Mouse (Mus musculus) lung, postnatal 14 days (tissue): ENCODE results near the gene Gm9887.
A peak's percentile ranks its signal among the peaks of the same experiment; 100 is the strongest.

Experiments used
- DNase-seq: peaks from one replicate; pipeline ENCODE4 v3.0.0; 2021

Gm9887 gene

DNA sequence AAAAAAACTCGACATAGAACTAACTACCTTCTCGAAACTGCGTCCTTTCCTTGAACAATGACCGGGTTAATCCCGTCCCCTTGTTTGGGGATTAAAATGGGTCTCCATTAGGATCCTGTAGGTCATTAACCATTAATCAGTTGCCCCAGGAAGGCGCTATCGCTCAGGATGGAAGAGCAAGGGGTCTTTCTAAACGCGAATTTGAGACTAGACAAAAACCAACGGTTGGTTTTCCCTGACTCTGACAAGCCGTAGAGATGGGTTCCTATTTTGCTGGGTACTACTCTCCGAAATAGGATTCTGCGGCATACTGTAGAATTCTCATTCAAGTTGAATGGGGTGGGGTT lies 15.0 kb downstream of the Gm9887 start:
- DNase-seq: peak; percentile 29

DNA sequence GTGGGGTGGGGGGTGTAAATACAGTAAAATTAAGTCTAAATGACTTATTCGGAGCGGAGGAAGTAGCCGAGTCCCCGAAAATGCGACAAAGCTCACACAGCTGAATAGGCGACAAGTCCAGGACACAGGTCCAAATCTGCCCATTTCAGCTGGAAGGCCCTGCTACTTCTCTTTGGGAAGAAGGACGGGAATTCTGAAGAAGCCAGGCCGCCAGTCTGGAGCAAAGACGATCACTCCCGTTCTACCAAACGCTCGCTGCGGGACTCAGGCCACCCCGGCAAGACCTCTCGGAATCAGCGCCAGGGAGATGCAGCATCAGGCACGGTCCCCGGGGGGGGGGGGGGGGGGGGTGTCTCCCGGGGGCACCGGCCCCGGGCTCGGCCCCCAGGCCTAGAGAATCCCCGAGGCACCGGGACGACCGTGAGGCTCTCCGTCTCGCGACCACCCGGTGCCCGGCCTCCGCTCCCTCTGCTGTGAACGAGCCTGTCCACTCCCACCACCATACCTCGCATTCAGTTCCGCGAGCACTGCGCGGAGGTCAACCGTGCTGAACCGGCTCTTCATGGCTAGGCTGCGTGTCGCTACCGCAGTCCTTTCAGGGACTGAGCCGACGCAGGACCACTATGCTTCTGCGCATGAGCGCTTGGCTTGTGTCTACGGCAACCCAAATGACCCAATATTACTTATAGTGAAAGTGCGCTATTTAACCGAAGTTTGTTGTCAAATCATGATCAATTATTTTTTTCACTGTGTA lies 15.5 kb downstream of the Gm9887 start, which contains the start of gene Nemf:
Gene Nemf (minus strand): TSS at position 620 of the 754 bp plus-strand sequence.
- peak; percentile 88 for DNase-seq

DNA sequence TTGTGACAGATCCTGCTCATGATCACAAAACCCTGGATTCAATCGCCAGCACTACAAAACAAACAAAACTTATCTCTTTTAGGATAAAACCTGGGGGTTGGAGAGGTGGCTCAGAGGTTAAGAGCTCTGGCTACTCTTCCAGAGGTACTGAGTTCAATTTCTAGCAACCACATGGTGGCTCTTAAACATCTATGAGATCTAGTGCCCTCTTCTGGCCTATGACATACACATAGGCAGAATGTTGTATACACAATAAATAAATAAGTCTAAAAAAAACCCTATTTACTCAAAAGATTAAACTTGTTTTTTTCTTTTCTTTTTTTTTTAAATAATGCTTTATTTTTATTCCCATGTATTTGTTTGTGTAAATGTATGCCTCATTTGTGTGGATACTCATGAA lies 20.6 kb downstream of the Gm9887 start:
- no peak for DNase-seq

GRCm38 (mm10) chr12:69349928-69350327 lies 22.3 kb downstream of the Gm9887 start:
- no peak for DNase-seq

DNA sequence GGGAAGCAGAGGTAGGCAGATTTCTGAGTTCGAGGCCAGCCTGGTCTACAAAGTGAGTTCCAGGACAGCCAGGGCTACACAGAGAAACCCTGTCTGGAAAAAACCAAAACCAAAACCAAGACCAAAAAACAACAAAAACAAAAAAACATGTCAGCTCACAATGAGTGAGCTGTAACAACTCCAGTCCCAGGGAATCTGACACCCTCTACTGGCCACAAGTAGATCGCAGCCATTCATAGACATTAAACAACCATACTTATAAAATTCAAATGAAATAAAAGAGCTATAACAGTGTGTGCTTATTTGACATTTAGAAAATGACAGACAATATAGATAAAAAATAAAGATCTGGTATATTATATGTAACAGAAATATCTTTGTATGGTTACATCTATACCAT lies 38.7 kb downstream of the Gm9887 start:
- peak; percentile 47 for DNase-seq

GRCm38 (mm10) chr12:69332147-69332546 lies 40.1 kb downstream of the Gm9887 start:
- no peak for DNase-seq

DNA sequence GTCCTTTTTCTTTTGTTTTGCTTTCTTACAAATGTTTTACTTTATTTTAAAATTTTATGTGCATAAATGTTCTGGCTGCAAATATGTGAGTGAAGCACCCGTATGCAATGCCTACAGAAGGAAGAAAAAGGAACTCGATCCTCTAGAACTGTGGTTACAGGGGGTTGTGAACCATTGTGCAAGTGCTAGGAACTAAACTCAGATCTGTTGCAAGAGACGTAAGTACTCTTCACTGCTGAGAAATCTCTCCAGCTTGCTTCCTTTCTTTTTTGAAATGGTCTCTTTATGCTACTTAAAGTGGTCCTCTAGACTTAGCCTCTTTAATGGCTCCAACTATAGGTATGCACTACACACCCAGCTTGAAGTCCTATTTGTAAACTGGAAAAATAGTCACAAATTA lies 41.1 kb downstream of the Gm9887 start:
- DNase-seq: no peak
